Mouse (Mus musculus): Measurements from ENCODE around the gene Zfp94. TPM values are rescaled to one million over a fixed set of nuclear protein-coding genes. Genes with fewer than 3 reads are reported as not detected.

The Zfp94 gene
- total RNA-seq (2021) = 10 to 100 TPM; 12.5 to 15.0 TPM

DNA sequence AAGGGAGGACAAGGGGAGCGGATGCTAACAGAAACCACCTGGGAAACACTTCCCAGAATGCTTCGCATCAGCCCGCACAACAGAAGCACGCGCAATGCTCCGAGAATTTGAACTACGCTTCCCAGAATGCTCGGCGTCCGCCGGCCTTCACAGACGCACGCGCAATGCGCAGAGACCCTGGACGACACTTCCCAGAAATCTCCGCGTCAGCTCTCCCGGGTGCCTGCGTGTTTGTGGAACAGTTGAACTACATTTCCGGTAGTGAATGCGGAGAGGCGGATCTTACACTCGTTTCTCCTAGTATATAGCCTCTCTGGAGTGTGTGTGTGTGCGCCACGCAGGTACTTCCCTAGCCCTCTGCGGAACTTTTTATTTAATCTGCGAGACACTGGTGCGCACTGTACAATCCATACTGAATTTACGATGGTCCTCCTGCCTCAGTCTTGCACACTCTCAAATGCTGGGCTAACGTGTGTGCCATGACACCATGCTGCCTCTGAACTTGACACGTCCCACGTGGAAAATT is at the start of gene Zfp94:
Zfp94 (minus strand) TSS at position 100 of the 526 bp plus-strand sequence.
- DNase-seq (ENCODE audit: extremely low spot score in 1 of 2, low spot score in 1 of 2) = peak; percentile 89 to 90

DNA sequence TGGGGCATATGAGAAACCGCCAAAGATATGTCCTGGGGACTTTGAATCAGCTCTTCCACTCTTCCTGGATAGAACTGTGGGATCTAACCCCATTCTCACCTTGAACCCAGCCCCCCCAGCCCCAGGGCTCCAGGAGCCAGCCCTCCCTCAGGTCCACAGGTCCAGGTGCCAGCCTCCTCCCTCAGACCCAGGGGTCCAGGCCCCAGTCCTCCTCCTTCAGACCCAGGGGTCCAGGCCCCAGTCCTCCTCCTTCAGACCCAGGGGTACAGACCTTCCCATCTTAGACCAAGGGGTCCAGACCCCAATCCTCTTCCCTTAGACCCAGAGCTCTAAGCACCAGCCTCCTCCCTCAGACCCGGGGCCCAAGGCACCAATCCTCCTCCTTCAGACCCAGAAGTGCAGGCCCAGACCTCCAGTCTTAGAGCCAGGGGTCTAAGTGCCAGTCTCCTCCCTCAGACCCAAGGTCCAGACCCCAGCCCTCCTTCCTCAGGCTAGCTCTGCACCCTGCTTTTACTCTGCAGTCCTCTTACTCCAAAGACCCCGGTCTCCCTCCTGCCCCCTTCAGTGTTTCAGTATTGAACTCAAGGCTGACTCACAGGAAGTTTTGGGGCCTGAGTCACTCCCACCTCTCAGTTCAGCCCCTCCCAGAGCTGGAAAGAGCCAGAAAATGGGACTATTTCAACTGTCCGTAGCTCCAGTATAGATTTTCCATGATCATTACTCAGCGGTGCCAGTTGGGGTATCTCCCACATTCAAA is 49.0 kb upstream of the Zfp94 start:
- no peak for DNase-seq (ENCODE audit: extremely low spot score in 1 of 2, low spot score in 1 of 2)

DNA sequence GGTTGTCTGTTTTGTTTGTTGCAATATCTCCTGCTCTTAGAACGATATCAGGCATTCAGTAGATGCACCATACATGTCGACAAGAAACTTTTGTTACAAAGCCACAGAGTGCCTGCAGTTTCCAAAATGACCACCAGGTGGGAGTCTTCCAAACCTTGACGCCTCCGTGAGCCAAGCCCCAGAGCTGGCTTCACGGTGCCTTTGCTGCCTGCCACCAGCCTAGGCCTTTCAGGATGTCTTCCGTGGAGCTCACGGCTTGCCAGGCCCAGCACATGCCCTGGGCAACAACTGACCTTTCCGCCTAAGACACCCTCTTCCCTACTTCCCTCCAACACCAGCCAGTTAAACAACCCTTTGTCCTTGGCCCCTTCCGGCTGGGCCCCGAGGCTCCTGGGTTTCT is 48.4 kb upstream of the Zfp94 start:
- peak; percentile 87 to 98 for DNase-seq (ENCODE audit: extremely low spot score in 1 of 2, low spot score in 1 of 2)

DNA sequence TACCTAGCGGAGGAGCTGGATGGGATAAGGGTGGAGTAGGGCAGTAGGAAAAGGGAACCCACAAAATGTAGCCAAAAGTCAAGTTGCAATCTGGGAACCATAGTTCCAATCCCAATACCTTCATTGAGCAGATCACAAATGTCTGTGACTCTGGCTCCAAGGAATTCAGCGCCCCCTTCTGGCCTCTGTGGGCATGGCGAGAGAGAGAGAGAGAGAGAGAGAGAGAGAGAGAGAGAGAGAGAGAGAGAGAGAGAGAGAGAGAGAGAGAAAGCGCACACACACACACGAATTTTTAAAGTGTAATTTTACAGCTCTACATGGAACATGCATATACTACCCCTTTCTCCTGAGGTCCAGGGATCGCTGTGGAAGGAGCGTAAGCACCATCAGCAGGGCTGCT is 46.8 kb upstream of the Zfp94 start:
- DNase-seq (ENCODE audit: extremely low spot score in 1 of 2, low spot score in 1 of 2) = peak in 1 of 2 experiments; percentile 71

DNA sequence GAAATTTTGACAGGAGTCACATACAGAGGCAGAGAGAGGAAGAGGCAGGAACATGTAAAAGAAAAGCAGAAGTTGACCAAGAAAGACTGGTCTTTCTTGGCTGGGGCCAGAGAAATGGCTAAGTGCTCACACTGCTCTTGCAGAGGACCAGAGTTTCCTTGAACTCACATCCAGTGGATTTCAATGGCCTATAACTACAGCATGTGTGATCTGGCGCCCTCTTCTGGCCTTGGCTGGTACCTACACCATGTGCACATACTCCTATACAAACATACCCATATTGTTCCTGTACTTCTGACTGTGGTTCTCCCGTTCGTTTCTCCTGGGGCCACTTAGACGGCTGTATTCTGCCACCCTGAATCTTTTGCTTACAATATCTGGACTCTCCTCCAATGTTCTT is 44.5 kb upstream of the Zfp94 start:
- no peak for DNase-seq (ENCODE audit: extremely low spot score in 1 of 2, low spot score in 1 of 2)

DNA sequence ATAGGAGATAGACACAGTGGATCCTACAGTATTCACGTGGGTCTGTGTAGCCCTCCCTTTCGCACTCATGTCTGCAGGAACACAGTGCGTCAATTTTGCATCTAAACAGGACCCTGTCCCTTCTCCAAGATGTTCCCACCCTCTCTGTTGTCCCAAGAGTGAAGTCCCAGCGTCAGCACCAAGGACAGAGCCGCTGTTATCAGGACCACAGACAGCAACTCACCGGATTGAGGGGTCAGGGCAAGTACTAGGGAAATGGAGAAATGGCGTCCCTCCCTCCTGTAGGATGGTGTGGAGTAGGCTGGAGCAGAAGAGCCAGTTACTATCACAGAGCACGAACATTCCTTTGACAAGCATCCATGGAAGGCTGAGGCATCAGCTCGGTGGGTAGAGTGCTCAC is 42.8 kb upstream of the Zfp94 start:
- DNase-seq (ENCODE audit: extremely low spot score in 1 of 2, low spot score in 1 of 2) = no peak

DNA sequence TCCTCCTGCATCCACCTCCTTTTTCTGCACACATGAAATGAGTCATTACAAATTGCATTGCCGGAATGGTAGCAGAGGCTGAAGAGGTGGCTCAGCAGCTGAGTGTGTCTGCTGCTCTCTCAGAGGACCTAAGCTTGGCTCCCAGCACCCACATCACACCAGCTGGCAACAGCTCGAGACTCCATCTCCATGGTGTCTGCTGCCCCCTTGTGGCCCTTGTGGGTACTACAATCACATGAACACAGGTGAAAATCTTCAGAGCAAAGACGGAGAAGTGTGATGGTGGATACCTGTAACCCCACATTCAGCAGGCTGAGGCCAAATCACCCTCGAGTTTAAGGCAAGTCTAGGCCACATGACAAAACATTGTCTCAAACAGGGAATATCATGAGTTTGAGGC is 41.4 kb upstream of the Zfp94 start:
- DNase-seq (ENCODE audit: extremely low spot score in 1 of 2, low spot score in 1 of 2) = no peak

DNA sequence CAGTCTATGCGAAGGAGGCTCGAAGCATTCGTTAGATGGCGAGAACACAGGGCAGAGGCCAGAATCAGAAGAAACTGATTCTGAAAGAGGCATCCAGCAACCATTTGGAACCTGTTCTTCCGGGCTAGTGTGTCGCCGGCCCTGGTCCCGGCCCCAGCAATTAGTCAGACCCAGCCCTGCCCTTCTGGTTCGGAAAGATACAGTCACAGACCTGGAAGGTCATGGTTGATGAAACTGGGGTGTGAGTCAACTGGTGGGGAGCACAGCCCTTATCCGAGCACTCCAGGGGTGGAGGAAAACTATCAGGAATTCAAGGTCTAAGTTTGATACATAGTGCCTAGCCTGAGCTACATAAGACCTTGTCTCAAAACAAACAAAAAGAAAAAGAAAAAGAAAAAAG is 39.6 kb upstream of the Zfp94 start:
- no peak for DNase-seq (ENCODE audit: extremely low spot score in 1 of 2, low spot score in 1 of 2)

DNA sequence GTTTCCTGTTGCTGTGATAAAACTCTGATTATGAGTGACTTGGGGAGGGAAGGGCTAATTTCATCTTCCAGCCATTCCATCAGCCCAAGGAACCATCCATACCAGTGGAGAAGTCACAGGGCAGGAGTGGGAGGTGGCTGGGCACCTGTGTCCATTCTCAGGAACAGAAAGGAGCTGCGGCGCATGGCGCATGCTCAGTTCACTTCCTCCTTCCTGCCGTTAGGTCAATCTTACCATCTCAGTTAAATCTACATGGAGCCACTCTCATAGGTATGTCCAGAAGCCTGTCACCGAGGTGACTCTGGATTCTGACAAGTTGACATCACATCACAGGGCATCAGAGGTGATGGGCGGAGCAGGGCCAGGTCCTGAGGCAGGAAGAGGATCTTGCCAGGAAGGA is 39.2 kb upstream of the Zfp94 start:
- no peak for DNase-seq (ENCODE audit: extremely low spot score in 1 of 2, low spot score in 1 of 2)

DNA sequence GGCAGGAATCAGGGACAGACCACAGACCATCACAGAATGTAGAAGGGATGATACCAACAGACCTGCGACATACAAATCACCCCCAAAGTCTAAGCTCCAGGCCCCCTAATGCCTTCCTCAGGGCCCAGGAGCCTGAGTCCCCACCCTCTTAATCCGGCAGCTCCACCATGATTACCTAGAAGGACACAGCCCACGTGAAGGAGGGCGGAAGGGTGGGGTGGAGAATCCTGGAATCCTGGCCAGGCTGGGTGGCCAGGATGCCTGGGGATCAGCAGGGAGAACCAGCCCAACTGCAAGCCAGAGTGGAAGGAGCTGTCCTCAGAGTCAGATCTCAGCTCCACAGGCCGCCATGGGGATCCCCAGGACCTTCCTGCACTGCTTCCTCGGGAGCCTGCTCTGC is 32.4 kb upstream of the Zfp94 start, which contains the start of gene Lypd5:
Lypd5 (plus strand) TSS at position 301 of the 400 bp plus-strand sequence.
- DNase-seq (ENCODE audit: extremely low spot score in 1 of 2, low spot score in 1 of 2) = no peak

DNA sequence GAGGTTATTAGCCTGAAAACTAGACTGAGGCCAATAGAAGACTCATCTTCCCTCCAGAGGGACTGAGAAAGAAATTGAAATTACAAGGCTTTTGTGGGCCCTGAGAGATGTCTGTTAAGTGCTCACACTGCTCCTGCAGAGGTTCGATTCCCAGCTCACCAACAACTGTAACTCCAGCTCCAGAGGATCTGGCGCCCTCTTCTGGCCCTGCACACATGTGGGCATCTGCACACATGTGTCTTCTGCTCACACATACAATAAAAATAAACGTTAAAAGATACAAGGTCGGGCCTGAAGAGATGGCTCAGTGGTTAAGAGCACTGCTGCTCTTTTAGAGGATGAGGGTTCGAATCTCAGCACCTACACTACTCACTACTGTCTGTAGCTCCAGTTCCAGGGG is 30.0 kb upstream of the Zfp94 start:
- DNase-seq (ENCODE audit: extremely low spot score in 1 of 2, low spot score in 1 of 2) = no peak

DNA sequence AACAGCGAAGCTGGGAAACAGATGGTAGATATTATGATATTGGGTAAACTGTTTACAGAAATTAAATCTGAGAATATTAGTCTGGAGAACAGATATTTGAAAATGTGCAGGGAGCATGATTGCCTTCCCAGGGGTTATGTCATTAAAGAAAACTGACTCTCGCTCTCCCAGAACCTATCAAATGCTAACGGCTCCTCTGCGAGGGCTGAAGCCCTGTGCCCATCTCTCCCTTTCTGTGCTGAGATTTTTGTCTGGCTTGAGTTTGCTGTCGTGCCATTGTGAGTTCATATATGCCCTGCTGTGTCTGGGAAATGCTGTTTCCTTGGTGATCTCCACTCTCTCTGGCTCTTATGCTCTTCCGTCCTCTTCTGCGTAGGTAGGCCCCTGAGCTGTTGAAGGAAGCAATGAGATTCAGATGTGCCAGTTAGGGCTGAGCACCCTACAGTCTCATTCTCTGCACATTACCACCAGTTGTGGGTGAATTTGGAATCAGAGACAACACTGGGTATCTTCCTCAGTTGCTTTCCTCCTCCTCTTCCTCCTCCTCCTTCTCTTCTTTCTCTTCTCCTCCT is 27.3 kb upstream of the Zfp94 start:
- DNase-seq (ENCODE audit: extremely low spot score in 1 of 2, low spot score in 1 of 2) = no peak

DNA sequence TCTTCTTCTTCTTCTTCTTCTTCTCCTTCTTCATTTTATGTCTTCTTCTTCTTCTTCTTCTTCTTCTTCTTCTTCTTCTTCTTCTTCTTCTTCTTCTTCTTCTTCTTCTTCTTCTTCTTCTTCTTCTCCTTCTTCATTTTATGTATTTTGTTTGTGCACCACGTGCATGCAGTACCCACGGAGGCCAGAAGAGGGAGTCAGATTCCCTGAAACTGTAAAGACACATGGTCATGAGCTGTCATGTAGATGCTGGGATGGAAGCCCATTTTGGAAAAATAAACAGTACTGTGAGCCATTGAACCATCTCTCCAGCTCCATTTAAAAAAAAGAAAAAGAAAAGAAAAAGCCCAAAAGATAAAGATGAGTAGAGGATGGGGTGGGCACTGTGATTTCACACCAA is 21.8 kb upstream of the Zfp94 start:
- DNase-seq (ENCODE audit: extremely low spot score in 1 of 2, low spot score in 1 of 2) = no peak

DNA sequence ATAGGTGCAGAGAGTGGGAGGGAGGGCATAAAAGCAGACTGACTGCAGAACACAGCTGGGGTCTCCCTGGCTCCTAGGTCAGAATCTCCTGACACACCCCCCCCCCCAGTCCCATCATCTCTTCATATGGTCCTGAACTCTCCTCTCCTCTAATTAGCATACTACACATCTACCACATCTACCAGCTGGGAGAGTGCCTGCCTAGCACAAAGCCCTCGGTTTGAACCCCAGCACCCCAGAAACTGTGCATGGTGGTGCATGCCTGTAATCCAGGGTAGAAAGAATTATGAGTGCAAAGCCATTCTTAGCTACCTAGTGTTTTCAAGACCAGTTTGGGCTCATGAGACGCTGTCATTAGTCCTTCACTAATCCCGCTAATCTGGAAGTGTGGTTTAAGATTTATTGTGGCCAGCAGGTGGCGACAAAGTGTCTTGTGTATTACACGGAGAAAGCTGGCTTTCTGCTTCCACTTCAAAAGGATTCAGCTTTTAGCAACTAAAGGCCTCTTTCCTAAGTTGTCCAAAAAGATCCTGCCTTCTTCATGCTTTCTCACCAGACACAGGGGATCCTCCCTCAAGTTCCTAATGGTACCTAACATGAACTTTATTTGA is 19.3 kb upstream of the Zfp94 start:
- DNase-seq (ENCODE audit: extremely low spot score in 1 of 2, low spot score in 1 of 2) = peak; percentile 62 to 92

DNA sequence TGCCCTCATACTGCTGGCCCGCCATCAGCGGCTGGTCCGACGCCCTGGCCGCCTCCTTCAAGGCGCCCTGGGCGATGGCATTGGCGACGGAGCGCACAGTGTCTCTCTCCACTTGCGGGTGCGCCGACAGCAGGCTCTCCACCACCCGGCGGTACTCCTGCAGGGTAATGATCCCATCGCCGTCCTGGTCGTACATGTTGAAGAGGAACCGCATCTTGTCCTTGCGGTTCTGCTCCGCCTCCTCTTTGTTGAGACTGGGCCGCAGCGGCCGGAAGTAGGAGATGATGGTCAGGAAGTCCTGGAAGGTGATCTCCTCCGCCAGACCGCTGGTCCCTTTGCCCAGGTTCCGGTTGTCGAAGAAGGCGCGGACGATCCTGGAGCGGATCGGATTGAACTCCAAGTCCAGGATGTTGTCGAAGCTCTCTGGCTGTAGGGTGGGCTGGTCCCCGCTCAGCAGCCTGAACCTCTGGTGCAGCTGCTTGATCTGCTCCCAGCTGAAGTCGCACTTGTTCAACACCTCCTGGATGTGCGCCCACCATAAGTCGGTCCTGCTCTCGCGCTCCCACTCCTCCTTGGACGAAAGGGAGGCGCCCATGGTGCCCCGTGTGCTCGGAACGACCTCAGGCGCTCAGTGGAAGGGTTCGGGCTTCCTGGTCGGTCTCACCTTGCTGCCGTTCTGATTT is 17.0 kb upstream of the Zfp94 start, which contains the start of gene Tescl:
Tescl (minus strand) TSS at position 633 of the 683 bp plus-strand sequence.
- DNase-seq (ENCODE audit: extremely low spot score in 1 of 2, low spot score in 1 of 2) = no peak

DNA sequence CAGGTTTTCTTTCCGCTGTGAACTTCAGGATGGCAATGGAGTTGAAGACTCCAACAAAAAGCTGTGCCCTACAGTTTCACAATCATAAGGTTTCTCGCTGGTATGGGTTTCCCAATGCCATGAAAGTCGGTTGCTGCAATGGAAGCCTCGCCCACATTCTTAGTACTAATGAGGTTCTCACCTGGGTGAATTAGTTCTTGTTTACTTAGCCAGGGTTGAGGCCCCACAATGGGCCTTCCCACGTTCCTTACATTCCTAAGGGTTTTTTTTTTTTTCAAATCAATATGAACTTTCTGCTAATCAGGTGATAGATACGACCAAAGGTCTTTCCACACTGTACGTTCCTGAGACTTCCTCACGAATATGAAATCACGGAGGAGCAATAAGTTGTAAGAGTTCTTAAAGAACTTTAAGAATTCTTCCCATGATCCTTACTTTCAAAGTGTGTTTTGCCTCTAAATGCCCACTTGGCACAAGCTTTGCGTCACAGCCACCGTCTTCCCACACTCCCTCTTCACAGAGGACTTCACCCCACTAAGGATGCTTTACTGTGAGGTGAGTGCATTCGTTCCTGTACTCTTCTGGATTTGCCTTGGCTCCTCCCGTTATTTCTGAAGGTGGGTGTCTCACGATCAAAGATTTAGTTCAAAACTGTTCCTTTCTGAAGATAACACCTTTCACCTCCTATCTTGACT is 11.0 kb upstream of the Zfp94 start:
- no peak for DNase-seq (ENCODE audit: extremely low spot score in 1 of 2, low spot score in 1 of 2)

DNA sequence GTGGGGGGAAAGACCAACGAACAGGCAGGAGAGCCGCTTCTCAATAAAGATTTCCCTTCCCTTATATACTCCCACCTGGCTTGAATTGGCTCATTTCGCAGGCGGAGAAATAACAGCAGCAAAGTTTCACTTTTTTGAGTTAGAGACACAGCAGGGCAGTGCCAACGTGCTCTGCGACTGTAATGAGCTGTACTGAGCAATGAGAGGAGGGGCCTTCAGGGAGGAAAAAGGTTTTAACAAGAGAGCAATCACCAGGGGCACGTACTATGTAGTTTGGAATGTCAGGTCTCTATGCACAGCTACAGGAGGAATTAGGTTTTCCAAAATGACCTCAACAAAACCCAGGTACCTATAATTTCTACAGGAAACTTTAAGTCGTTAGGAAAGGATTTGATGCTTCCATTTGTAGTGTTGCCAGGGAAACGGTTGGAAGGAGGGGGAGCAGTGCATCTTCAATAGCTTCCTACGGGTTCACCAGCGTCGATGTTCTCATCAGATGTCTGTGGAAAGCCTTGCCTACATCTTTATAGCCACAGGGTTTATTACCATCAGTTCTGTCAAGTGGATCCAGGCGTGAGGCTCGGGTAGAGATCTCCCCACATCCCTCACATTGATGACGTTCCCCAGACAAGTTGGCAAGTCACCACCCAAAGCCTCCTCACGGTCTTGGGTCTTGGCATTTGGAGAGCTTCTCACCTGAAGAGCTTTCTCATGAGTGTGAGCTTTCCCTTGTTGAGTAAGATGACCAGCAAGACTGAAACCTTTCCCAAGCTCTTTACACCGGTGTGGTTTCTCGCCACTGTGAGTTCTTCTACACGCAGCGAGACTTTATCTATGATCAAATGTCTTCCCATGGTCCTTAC is 10.0 kb upstream of the Zfp94 start:
- DNase-seq (ENCODE audit: extremely low spot score in 1 of 2, low spot score in 1 of 2) = no peak

DNA sequence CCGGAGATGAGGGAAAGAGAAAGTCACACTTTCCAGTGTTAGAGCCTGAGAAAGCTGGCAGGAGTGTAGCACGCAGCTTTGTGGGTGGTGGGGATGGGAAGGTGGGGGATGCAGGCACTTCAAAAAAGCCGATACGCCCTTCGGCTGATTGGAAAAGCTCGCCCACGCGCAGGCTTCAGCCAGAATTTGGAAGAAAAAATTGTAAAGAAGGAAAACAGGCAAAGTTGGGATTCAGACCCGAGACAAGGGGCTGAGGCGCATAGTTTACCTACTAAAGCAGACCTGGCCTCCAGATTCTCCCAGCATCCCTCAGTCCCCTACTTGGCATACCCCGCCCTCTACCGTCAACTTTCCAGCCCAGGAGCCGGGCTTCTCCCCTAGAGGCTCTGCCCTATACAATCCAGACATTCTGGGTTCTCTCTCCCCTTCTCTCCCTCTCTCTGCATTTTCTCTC is 9.2 kb upstream of the Zfp94 start:
- peak in 1 of 2 experiments; percentile 28 for DNase-seq (ENCODE audit: extremely low spot score in 1 of 2, low spot score in 1 of 2)

DNA sequence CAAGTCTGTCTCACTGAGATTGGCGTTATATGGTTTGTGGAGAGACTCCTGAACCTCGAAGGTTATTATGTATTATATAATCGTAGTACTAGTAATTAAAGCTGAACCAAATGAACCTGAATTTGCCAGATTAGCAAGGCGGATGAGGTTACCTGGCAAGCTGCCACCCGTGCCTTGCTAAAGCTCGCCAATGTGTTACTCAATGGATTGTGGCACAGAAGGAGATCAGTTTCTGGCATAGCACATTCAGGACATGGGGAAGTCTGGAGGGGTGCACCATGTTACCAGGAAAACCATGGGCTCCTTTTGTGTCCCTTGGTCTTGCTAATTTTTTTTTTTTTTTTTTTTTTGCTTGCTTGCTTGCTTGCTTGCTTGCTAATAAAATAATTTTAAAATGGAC is 8.7 kb upstream of the Zfp94 start:
- peak in 1 of 2 experiments; percentile 30 for DNase-seq (ENCODE audit: extremely low spot score in 1 of 2, low spot score in 1 of 2)

Data from layer of hippocampus, postnatal 25 days (tissue).